Mouse (Mus musculus): ENCODE measurements around the gene Zzz3.

- no peak for TF ChIP-seq POLR2A (IDR thresholded peaks at IDR 0.05; ENCODE audit: insufficient read depth, low read depth, low read length)
- TF ChIP-seq CTCF (IDR thresholded peaks at IDR 0.05; ENCODE audit: insufficient read depth, low read depth, low read length) = no peak
These were observed 5.2 kb downstream of the Zzz3 start for GRCm38 (mm10) chr3:152400441-152400840.
